Mouse (Mus musculus) heart, postnatal 25 days (tissue): ENCODE measurements at regions not wholly inside any gene's neighbourhood (a gene's known extent, or its start where the extent isn't known, plus 50 kb on each side); places are given as distances from the start of the nearest gene placed in this dataset.

Source experiments
- DNase-seq: peaks from one replicate; pipeline ENCODE4 v3.0.0; 2022; ENCODE audit warnings: low spot score
- intact Hi-C: fragments of 180-260 bp; cut with DNase I; formaldehyde crosslinking; loops from one replicate; pipeline ENCODE4 v1.15.1; 2025

GRCm38 (mm10) chrX:158544021-158544420 lies 500.9 kb upstream of the Cnksr2 start:
- DNase-seq = no peak
- intact Hi-C loops = no loop called here

GRCm38 (mm10) chrX:158577856-158578255 lies 534.8 kb upstream of the Cnksr2 start:
- intact Hi-C loops = no loop called here
- DNase-seq = no peak

GRCm38 (mm10) chrX:158613136-158613535 lies 570.0 kb upstream of the Cnksr2 start:
- no peak for DNase-seq
- intact Hi-C loops = loop anchor here (10.0 kb wide), 1 partner anchor 568 kb away; the partner anchor contains the start of gene Cnksr2

- DNase-seq = no peak
- intact Hi-C loops = loop anchor here (10.0 kb wide), 1 partner anchor 569 kb away; the partner anchor contains the start of gene Cnksr2
Measured at GRCm38 (mm10) chrX:158613607-158614006, 570.5 kb upstream of the Cnksr2 start.

GRCm38 (mm10) chrX:158614029-158614428 lies 570.9 kb upstream of the Cnksr2 start:
- intact Hi-C loops = loop anchor here (10.0 kb wide), 1 partner anchor 569 kb away; the partner anchor contains the start of gene Cnksr2
- DNase-seq = no peak

GRCm38 (mm10) chrX:158614452-158614851 lies 571.4 kb upstream of the Cnksr2 start:
- no peak for DNase-seq
- intact Hi-C loops = loop anchor here (10.0 kb wide), 1 partner anchor 570 kb away; the partner anchor contains the start of gene Cnksr2

- no peak for DNase-seq
- intact Hi-C loops = loop anchor here (10.0 kb wide), 1 partner anchor 570 kb away; the partner anchor contains the start of gene Cnksr2
Measured at GRCm38 (mm10) chrX:158615096-158615495, 572.0 kb upstream of the Cnksr2 start.

GRCm38 (mm10) chrX:158627390-158627789 lies 582.7 kb upstream of the Rps6ka3 start:
- intact Hi-C loops = no loop called here
- DNase-seq = no peak

GRCm38 (mm10) chrX:158632406-158632805 lies 577.7 kb upstream of the Rps6ka3 start:
- no peak for DNase-seq
- intact Hi-C loops = no loop called here

GRCm38 (mm10) chrX:158652226-158652625 lies 557.9 kb upstream of the Rps6ka3 start:
- intact Hi-C loops = no loop called here
- DNase-seq = no peak

- intact Hi-C loops = no loop called here
- no peak for DNase-seq
Measured at GRCm38 (mm10) chrX:158656188-158656587, 553.9 kb upstream of the Rps6ka3 start.

GRCm38 (mm10) chrX:158694191-158694590 lies 515.9 kb upstream of the Rps6ka3 start:
- no peak for DNase-seq
- intact Hi-C loops = no loop called here

- no peak for DNase-seq
- intact Hi-C loops = no loop called here
Measured at GRCm38 (mm10) chrX:158703411-158703810, 506.7 kb upstream of the Rps6ka3 start.

- no peak for DNase-seq
- intact Hi-C loops = no loop called here
Measured at GRCm38 (mm10) chrX:158709811-158710210, 500.3 kb upstream of the Rps6ka3 start.

- intact Hi-C loops = no loop called here
- no peak for DNase-seq
Measured at GRCm38 (mm10) chrX:158744738-158745137, 465.4 kb upstream of the Rps6ka3 start.

- intact Hi-C loops = no loop called here
- DNase-seq = no peak
Measured at GRCm38 (mm10) chrX:158745766-158746541, 464.2 kb upstream of the Rps6ka3 start.
